Mouse (Mus musculus) embryonic stem cell, embryonic (primary cell): ENCODE measurements at regions not wholly inside any gene's neighbourhood (a gene's known extent, or its start where the extent isn't known, plus 50 kb on each side); places are given as distances from the start of the nearest gene placed in this dataset.
"Not testable (repeated sequence)": the region's sequence is repeated elsewhere in the genome, so short reads cannot be mapped to it uniquely, and the experiment has no call there.

Experiments
- CTCF ChIA-PET, 4 experiments: fragments of 300-600 bp in 2 of 4; fragments of 350-600 bp in 2 of 4; sonication (Branson Sonifier 250); formaldehyde crosslinking; loops; one replicate each; lab custom pipeline; 2022; ENCODE audit warnings: inconsistent platforms in 2 of 4; lab: Charles Lee
- POLR2A ChIA-PET, 4 experiments: fragments of 300-600 bp in 2 of 4; fragments of 350-600 bp in 2 of 4; sonication (Branson Sonifier 250); formaldehyde crosslinking; loops; one replicate each; lab custom pipeline; 2022; ENCODE audit warnings: antibody characterized with exemption in 4 of 4, inconsistent platforms in 1 of 4; lab: Charles Lee

DNA sequence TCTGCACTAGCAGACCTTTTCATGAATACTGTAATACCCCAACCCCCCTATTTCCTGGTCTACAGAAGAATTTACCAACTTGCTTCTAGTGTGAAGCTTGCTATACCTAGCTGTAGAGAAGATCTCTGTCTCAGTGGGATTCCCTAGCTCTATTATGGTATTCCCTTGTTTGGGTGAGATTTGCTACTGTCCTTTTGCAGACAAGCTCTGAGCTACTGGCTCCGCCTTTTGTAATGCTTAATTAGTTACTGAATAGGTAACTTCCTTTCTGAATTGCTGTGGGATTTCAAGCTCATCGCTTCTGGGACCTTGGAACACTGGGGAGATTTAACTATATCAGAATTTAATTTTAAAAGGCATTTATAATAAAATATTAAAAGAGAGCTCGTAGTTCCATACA is 177.5 kb upstream of the Gm28269 start:
- POLR2A ChIA-PET: not testable (repeated sequence)
- CTCF ChIA-PET: interaction anchor here in 1 of 4 experiments (0.6 kb wide), 1 partner anchor 9 kb away, joined by 3 read pairs; no protein-coding TSS in a partner anchor
